Mouse (Mus musculus) layer of hippocampus, adult 2 months (tissue): Measurements from ENCODE around the gene Snip1. TPM values are rescaled to one million over a fixed set of nuclear protein-coding genes. Genes with fewer than 3 reads are reported as not detected.
A peak's percentile ranks its signal among the peaks of the same experiment; 100 is the strongest.

Experiments used
- DNase-seq, 2 experiments: peaks; one replicate each; pipeline ENCODE4 v3.0.0; 2022; ENCODE audit warnings: low spot score in 2 of 2
- H3K27ac ChIP-seq: fragments of 200-600 bp; 2 replicates; pipeline ENCODE4 v1.8.1; 2022
- H3K4me3 ChIP-seq: fragments of 200-600 bp; 2 replicates; pipeline ENCODE4 v1.8.1; 2022; ENCODE audit warnings: mild to moderate bottlenecking
- CTCF ChIP-seq: fragments of 200-600 bp; conservative IDR thresholded peaks from 2 replicates; pipeline ENCODE4 v1.8.1; 2022; ENCODE audit warnings: antibody characterized with exemption, mild to moderate bottlenecking, moderate library complexity
- total RNA-seq, 2 experiments: library from RNA; stranded (reverse); gene quantifications; 2 replicates each; pipeline ENCODE4 v1.2.3; 2021

Snip1 gene
- total RNA-seq, 2 experiments from 2014 or later, result 14.6 to 16.3 TPM

DNA sequence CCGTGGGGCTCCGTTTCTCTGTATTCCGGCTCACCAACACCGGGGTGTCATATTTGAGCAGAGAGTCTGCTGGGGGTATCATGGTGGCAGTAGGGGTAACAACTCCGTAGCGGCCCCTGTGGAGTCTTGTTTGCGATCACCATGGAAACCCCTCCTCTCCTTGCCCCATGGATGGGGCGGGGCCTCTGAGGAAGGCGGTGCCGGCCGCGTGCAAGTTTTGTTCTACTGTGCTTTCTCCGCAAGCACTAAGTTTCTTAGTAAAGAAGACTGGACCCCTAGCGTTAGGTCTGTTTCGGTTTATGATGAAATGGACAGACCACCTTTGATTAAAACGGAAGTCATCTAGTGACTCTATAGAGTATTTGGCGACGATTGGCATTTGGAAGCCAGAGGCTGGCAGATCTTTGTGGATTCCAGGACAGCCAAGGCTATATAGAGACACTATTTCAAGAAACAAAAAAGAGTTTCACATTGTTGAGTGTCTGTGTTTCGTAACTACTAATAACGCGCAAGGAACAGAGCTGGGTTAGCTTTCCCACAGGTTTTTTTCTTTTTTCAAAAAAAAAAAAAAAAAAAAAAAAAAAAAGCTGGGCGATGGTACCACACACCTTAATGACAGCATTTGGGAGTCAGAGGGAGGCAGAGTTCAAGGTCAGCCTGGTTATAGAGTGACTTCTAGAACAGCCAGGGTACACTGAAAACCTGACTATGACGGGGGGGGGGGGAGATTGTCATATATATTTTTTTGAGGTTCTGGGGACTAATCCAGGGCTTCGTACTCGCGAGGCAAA lies 760 bp upstream of the Snip1 start, which contains the start of gene Dnali1:
TSS of gene Dnali1 (minus strand) at position 187 of the 791 bp plus-strand sequence.
- peak; percentile 23 to 38 for DNase-seq
- H3K27ac ChIP-seq, result peak within 1 kb of the TSS; percentile 89
- TF ChIP-seq CTCF, result no peak

DNA sequence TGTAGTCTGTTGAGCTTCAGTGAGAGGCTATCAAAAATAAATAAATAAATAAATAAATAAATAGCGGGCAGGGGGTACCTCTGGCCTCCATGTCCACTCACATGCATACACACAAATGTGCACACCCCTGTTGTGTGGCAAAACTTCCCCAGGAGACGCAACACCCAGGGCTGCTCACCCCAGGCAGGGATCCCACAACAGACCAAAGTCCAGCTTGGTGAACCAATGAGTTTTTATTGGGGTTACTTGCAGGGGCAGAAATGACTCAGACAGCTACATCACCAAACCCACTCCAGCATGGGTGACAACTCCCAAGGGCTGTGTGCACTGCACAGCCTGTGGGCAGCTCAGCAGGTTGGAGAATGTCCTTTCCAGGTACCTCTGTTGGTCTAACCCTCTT lies 11.2 kb downstream of the Snip1 start:
- Histone ChIP-seq H3K27ac (no peak overlapping the region), H3K4me3 (no peak overlapping the region)
- DNase-seq, result no peak
- TF ChIP-seq CTCF, result no peak

More for the DNA sequence above, 760 bp upstream of the Snip1 start, which contains the start of gene Dnali1:
- H3K4me3 ChIP-seq, result peak within 1 kb of the TSS; percentile 93

DNA sequence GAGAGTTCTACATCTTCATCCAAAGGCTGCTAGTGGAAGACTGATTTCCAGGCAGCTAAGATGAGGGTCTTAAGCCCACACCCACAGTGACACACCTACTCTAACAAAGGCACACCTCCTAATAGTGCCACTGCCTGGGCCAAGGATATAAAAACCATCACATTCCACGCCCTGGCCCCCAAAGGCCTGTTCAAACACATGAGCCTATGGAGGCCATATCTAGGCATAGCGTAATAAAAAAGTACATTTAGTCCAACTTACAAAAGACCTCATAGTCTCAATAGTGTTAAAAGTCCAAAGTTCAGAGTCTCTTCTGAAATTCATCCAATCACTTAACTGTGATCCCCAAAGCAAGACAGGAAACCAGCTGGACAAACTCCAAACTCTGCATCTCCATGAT lies 12.2 kb downstream of the Snip1 start:
- DNase-seq, result no peak
- TF ChIP-seq CTCF, result no peak
- Histone ChIP-seq H3K4me3 (no peak overlapping the region), H3K27ac (no peak overlapping the region)

DNA sequence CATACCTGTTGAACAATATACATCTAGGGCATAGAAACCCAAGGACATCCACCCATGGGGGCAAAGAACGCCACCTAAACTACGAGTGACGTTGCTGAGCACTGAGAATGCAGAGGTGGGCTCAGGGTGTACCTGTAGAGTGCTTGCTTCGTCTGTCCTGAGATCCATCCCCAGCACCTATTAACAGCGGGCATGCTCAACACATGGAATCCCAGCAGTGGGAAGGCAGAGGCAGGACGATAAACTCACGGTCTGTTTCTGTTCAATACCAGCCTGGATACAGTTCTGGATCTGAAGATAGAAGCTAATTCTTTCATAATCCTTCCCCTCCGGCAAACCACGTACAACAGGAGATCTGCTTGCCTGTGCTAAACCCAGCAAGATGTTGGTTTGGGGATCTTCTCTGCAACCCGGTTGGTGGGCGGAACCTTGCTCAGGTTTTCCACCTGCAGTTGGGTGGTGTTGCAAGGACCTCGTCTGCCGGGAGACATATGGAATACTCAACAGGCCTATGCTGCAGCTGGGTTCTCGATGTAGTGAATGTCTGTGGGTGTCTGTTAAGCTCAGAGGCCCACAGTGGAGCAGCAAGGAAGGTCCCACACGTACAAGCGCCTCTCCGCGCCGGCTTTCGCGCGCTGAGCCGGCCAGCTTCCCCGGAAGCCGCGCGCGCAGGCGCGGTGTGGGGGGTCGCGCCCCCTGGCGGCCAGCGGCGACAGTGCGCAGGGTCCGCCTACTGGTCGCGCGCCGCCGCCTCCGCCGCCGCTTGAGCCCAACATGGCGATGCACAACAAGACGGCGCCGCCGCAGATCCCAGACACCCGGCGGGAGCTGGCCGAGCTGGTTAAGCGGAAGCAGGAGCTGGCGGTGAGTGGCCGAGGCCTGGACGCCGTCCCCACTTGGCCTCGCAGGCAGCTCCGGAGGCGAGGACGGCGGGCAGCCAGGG lies 18.2 kb downstream of the Snip1 start, which contains the start of gene Meaf6:
TSS of gene Meaf6 (plus strand) at position 732 of the 943 bp plus-strand sequence.
- peak; percentile 95 for TF ChIP-seq CTCF
- peak within 1 kb of the TSS; percentile 84 for H3K4me3 ChIP-seq
- peak; percentile 89 to 95 for DNase-seq
- peak within 1 kb of the TSS; percentile 98 for H3K27ac ChIP-seq

DNA sequence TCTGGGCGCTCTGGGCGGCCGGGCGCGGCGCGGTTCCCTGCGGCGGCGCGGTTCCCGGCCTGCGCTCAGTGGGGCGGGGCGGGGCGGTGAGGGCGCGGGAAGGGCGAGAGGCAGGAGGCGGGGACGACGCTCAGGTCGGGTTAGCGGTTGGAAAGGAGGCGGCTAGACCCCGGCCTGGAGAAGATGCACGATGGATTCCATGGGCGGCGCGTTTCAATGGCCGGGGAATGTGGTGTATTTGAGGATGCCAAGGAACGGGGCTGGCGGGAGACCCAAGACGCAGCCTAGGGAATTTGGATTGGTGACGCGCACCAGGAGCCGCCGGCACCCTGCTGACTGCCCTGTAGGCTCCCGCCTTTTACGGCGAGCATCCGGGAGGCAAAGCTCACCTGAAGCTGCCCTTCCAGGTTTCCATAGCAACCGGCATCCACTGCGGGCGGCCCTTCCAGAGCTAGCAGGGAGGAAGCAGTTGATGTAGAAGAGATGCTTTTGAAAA lies 18.9 kb downstream of the Snip1 start:
- peak overlapping the region; percentile 98 for H3K27ac ChIP-seq
- peak overlapping the region; percentile 84 for H3K4me3 ChIP-seq

DNA sequence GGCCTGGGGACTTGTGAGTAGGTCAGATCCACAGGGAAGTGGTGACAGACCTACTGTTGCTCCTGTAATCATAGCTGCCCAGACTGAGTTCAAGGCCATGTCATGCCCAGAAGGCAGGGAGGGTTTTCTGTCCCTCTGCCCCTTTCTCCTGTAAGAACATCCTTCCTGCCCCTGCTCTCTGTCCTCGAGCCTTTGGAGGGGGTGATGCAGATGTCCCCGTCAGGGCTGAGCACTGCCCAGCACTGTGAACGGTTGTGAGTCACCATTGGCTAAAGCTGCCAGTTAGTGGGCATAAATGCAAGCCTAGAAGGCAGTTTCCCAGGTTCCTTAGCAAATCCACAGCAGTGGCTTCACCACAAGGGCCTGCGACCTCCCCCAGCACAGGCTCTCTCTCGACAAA lies 26.6 kb downstream of the Snip1 start:
- Histone ChIP-seq H3K27ac (no peak overlapping the region), H3K4me3 (no peak overlapping the region)
- DNase-seq, result no peak
- TF ChIP-seq CTCF, result no peak

More for the DNA sequence above, 18.9 kb downstream of the Snip1 start:
- TF ChIP-seq CTCF, result no peak
- peak; percentile 65 to 68 for DNase-seq

DNA sequence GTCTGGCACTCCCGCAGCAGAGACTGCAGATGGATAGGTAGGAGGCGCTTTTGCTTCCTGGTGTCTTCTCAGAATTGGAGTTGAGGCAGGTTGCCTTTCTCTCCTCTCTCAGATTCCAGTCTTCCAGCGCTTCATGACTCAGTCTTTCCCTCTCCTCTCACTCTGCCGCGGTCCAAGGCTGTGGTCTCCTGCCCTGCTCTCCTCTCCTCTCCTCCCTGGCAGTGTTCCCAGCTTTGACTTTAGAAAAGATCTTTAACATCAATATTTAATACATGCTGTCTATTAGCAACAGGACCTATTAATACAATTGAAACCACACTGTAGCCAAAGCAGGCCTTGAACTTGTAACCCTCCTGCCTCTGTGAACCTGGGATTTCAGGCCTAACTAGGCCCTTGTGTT lies 29.6 kb downstream of the Snip1 start:
- no peak overlapping the region for H3K27ac ChIP-seq
- H3K4me3 ChIP-seq, result no peak overlapping the region
- DNase-seq, result no peak
- no peak for TF ChIP-seq CTCF

DNA sequence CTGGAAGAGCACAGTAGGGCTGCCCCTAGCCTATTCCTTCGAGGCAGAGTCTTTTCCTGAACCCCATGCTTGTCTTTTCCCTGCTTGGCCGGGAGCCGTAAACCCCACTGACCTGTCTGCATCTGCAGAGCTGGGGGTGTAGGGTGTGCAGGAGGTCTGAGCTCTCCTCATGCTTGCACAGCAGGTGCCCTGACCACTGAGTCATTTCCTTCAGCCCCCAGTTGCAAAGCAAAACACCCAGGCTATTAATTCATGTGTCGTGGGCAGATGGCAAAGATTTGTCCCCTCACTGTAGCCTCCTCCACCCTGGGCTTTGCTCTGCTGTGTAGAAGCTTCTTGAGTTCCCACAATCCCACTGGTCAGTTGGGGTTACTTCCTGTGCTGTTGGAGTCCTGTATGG lies 30.9 kb downstream of the Snip1 start:
- no peak for DNase-seq
- Histone ChIP-seq H3K27ac (no peak overlapping the region), H3K4me3 (no peak overlapping the region)
- TF ChIP-seq CTCF, result no peak

DNA sequence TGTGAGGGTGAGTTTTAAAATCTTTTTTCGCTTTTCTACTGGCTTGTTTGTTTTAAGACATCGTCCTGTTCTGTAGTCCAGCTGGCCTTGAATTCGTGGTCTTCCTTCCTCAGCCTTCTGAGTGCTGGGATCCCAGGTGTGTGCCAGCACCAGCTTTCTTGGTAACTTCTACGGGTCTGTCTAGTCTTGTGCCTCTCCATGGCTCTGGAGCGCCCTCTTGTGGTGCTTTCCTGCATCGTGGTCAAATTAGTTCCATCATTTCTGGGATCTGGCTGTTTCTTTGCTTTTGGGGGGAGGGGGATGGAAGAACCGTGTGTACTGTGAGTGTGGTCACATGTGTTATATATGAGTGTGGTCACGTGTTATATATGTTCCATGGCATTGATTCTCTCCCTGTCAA lies 33.0 kb downstream of the Snip1 start:
- peak; percentile 96 for TF ChIP-seq CTCF
- H3K27ac ChIP-seq, result no peak overlapping the region
- H3K4me3 ChIP-seq, result no peak overlapping the region
- peak; percentile 72 to 89 for DNase-seq

DNA sequence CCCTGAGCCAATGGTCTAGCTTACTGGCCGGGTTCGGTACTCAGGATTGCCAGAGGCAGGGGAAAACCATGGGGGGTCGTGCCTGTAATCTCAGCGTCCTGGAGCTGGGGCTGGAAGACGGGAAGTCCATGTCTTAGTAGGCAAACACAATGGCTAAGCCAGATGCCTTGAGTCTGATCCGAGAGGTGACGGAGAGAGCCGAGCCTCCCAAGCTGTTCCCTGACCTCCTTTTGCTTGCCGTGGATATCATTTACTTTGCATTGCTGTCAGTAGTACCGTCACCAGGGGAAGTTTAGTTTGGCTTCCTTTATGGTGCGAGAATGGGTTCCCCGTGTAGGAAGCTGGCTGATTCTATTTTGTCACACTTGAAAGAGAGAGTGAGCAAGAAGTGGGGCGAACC lies 34.9 kb downstream of the Snip1 start:
- Histone ChIP-seq H3K4me3 (no peak overlapping the region), H3K27ac (no peak overlapping the region)
- DNase-seq, result no peak
- no peak for TF ChIP-seq CTCF

DNA sequence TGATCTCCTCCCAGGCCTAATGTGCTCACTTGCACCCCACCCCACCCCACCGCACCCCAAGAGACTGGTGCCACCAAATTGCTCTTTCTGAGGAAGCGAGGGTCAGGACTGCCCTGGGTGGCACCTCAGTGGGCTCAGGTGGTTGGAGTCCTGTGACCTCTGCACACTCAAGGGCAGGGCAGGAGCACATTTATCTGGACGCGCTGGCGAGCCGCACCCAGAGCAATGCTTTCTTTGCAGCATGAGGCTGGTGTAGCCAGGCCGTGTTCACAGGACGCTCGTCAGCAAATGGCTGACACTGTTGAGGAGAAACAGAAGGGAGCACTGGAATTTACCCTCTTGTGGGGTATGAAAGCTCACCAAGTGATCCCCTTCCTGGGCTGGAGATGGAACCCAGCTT lies 38.9 kb downstream of the Snip1 start:
- Histone ChIP-seq H3K4me3 (no peak overlapping the region), H3K27ac (no peak overlapping the region)
- DNase-seq, result no peak
- no peak for TF ChIP-seq CTCF

DNA sequence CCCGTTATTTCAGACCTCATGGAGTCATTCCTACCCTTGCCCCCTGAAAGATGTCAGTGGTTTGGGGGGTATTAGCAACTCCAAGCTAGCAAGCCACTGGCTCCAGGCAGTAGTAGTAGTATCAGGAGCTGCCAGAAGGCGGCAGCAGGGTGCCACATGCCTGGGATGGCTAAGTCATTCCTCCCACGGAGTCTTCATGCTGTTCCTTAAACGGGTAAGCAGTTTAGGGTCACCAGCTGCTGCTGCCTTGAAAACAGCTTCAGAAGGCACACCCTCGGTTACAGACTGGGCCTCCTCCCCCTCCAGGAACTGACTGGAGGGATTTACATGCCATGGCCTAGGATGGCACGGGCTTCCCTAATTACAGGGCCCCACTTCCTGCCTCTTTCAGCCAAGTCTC lies 48.2 kb downstream of the Snip1 start:
- DNase-seq, result peak; percentile 87 to 92
- Histone ChIP-seq H3K4me3 (no peak overlapping the region), H3K27ac (peak overlapping the region; percentile 84)
- TF ChIP-seq CTCF, result peak; percentile 93

DNA sequence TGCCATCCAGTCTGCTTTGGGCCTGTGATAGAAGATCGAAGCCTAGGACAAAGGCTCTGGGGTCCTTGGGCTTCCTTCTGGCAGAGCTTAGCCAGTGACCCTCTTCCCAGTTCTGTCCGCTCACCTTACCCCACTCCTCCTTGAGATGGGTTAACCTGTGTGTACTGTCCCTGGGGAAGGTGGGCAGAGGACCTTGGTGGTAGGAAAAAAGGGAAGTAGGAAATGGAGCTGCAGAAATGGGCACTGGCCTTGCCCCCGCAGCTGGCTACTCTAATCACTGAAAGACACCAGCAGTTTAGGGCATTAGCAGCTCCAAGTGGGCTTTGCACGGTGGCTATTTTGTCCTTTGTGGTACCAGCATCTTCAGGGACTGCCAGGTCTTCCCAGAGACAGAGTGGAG lies 48.6 kb downstream of the Snip1 start:
- Histone ChIP-seq H3K27ac (peak overlapping the region; percentile 84), H3K4me3 (no peak overlapping the region)
- no peak for DNase-seq
- no peak for TF ChIP-seq CTCF
